Mouse (Mus musculus) naive thymus-derived CD4-positive, alpha-beta T cell, adult 2 months (primary cell): ENCODE results near the gene Arhgap24.

ENCODE experiments used
- DNase-seq: peaks from one replicate; pipeline ENCODE4 v3.0.0-alpha.2; 2011; ENCODE audit warnings: low read depth

Arhgap24 gene

DNA sequence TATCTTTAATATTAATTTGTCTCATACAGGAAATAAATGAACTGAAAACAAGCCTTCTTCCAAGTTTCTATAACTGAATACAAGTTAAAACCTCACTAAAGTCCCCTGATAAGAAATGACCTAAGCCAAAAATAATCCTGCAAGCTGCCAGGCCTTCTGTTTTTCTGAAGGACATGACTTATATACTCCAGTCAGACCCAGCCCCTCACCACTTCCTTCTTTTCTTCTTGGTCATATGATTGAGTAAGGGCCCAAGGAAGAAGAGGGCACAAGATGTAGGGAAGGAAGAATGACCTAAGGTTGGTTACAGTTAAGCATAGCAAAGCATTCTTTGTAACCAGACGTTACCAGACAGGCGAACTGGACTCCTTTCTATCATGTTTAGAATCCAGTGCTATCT is 21.1 kb downstream of the Arhgap24 start:
- no peak for DNase-seq

DNA sequence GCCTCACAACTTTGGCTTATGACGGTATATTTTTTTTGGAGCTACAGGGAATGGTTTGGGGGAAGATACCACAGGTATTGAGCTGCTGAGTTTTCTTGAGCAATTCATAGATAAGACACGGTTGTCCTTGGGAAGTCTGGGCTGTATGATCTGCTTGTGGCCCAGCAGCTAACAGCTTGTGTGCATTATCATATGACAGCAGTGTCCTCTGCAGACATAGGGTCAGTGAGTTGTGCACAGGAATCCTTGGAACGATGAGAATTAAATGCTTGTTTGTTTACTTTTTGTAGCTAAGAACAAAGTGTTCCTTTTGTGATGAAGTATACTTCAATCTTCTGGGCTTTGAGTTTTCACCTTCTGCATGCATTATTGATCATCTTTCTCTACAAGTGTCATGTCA is 21.9 kb downstream of the Arhgap24 start:
- no peak for DNase-seq

DNA sequence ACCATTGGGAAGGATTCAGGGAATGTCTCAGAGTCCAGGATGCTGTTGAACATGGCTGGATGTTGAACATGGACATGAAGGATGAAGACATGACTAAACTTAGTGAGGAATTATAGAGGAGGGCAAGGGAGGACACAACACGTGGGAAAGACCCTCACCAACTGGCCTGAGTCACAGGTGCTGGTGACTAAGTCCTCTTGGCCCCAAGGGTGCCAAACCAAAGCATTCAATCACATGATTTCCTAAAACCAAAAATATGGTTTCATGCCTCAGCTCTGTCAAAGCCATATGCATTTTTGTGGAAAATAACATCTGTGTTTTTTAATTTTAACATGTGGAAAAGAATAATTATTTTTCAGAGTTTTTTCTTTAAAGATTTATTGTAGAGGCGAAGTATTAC is 22.7 kb downstream of the Arhgap24 start:
- no peak for DNase-seq

DNA sequence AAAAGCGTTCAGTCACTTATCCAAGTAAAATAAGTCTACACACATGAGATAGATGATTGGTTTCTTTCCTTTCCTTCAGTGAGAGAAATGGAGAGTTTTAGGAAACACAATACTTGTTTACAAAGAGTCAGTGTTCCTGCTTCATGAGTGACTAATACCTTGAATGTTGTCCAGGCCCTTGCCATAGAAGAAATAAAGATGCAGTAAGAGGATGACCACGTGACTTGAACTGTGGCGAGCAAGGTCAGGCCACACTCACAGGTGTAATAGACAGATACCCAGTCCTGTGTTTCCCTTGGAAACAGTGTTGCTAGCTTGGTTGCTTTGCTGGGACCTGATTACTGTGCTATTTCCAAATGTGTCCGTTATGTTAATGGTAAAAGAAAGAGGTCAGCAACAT is 23.4 kb downstream of the Arhgap24 start:
- no peak for DNase-seq

DNA sequence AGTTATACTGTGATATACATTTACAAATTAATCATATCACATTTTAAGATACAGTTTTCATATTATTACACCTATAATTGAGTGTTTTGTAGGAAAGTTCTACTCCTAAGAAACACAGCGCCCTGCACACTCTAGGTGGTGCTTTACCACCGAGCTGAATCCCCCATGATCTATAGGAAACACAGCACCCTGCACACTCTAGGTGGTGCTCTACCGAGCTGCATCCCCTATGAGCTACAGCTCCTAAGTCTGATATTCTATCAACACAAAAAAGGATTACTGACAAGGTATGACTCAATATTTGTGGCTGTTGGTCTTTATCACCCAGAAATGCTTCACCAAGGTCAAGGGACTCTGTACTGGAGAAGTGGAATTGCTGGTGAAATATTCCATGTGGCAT is 27.0 kb downstream of the Arhgap24 start:
- no peak for DNase-seq

DNA sequence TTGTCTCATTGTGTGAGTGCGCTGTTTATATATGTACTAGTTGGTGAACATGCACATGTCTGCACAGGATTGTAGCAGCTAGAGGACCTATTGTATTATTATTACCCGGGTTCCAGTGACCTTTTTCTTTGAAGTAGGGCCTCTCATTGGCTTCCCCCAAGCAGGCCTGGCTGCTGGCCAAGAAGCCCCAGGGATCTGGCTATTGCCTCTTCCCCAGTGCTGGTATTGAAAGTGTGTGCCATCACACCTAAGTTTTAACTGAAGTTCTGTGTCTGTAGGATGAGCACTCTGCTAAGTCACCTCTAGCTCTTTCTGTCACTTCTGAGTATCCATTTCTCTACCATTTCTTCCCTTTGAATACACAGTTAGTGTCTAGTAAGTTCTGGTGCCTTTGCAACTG is 28.2 kb downstream of the Arhgap24 start:
- DNase-seq, result no peak

DNA sequence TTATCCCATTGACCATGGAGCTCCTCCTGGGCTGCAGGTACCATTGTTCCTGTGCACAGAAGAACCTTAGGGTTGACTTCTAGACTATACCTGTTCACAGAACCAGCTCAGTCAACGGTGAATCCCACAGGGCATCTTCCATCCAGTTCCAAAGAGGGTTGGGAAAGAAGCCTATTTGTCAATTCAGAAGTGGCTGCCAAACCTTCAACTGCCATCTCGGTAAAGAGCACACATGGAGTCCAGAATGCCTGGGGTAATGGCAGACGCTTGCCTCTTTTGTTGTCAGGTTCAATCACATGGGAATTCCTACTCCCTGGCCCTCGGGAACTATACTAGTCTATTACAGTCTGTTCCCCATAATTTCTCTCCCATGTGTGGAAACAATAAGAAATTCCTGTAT is 30.5 kb downstream of the Arhgap24 start:
- DNase-seq, result no peak

DNA sequence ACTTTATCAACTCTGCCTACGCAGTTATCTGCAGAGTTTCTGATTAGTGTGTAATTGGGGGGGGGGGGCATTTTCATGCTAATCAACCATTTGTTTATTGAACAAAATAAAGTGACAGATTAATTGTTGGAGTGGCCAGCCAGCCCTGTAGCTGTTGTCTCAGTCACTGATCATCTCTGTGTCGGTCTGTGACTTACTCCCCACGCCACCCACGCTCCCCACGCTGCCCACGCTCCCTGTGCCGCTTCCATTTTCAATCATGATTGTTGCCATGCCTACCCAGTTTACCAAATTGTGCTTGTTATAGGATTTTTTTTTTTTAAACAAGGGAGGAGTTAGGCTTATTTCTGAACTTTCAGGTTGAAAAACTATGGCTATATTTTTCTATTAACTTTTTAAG is 34.3 kb downstream of the Arhgap24 start:
- no peak for DNase-seq

DNA sequence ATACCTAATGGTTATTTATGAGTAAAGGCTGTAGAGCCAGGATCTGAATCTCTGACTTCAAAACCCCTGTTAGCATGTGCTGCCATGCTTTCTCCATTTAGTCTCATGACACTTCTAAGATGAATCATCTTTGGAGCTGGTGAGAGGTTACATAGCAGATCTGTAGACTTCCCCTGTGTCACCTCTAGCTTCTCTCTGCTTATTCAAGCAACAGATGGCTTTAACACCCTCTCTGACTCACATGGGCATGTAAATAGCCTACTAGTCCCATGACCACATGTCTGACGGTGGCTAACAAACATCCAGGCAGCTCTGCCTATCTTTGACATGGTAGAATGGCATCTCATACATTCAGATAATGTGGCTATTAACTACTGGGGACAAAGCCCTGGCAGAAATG is 39.3 kb downstream of the Arhgap24 start:
- no peak for DNase-seq

DNA sequence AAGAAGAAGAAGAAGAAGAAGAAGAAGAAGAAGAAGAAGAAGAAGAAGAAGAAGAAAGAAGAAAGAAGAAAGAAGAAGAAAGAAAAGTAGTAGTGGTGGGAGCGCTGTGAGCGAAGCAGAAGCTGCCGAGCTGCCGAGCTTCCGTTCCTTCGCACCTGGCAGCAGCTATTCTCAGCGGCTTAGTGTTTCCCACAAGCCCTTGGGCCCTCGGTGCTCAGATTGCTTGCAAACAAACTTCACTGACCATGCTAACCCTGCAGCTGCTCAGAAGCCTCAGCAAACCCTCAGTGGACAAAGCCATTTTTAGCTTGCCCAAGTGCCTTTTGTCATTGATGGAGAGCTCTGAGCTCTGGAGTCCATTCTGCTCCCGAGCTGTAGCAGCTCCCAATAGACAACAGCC is 54.1 kb downstream of the Arhgap24 start:
- no peak for DNase-seq

DNA sequence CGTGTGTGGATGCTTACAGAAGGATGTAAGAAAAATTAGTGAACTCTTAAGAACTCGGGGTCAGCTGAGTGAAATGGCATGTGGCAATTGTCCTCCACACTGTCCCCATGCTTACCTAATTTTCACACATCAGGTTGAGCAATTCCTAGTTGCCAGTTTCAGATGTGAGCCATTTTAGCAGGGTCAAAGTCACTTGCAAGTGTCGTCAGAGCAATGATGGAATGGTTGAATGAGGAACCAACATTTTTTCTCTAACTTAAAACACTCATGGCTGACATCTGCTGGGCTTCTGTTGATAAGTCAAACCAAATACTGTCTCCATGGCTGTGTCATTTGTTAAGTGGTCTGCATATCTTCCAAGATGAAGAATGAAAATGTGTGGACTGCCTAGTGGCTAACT is 56.6 kb downstream of the Arhgap24 start:
- no peak for DNase-seq

DNA sequence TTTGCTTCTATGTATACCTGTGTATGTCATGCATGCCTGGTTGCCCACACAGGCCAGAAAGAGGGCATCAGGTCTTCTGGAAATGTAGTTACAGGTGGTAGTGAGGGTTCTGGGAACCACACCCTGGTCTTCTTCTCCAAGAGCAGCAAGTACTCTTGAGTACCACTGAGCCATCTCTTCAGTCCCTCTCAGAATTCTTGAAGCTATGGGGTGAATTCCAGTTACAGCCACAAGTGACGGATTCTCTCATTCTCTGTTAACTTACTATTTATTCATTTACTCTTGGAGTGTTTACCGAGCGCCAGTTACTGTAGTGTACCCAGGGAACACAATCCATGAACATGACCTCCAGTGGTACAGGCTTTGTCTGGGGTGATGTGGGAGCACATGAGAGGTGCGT is 65.1 kb downstream of the Arhgap24 start:
- no peak for DNase-seq

DNA sequence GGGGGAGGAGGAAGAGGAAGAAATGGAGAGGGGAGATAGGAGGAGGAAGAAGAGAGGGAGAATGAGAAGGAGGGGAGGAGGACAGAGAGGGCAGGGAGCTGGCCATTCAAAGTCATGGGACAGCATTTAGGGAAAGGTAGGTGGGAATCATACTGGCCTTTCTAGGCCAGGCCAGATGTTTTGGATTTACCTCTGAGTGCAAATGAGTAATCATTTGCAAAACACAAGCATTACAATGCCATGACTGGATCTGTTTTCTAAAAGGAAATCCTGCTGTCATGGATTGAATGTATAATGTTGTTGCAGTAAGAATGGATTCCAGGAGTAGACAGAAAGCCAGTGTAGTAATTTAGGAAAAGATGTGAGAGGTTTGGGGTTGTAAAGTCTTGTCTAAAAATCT is 66.6 kb downstream of the Arhgap24 start:
- DNase-seq, result no peak

DNA sequence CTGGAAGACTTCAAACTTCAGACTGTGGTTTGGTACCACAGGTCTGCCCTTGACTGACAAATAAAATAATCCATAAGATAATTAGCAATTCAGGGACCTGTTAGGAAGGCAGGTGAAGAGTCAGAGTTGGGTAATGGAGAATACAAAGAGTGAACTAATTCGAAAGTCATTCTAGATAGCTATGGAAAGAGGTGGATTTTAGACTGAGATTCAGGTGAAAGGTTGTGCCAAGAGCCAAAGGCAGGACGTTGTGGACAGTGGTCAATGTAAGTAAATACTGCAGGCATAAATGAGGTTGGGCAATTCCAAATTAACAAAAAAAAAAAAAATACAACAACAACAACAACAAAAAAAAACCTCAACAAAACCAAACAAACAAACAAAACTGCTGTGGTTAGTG is 67.2 kb downstream of the Arhgap24 start:
- DNase-seq, result no peak

DNA sequence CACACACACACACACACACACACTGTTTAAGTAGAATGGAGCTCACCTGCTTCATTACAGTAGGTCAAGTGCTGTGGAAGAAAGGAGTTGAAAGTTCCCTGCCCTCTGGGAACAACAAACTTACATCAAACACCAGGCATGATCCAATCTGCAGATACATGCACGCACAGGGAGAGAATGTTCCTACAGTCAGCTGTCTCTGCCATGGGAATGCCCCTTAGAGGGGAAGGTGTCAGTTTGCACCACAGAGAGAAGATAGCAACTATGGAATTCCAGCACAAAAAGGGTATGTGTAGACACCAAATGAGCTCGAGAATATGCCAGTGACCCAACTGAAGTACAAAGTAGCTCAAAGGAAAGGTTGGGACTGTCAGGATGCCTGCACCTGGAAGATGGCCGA is 69.0 kb downstream of the Arhgap24 start:
- no peak for DNase-seq

DNA sequence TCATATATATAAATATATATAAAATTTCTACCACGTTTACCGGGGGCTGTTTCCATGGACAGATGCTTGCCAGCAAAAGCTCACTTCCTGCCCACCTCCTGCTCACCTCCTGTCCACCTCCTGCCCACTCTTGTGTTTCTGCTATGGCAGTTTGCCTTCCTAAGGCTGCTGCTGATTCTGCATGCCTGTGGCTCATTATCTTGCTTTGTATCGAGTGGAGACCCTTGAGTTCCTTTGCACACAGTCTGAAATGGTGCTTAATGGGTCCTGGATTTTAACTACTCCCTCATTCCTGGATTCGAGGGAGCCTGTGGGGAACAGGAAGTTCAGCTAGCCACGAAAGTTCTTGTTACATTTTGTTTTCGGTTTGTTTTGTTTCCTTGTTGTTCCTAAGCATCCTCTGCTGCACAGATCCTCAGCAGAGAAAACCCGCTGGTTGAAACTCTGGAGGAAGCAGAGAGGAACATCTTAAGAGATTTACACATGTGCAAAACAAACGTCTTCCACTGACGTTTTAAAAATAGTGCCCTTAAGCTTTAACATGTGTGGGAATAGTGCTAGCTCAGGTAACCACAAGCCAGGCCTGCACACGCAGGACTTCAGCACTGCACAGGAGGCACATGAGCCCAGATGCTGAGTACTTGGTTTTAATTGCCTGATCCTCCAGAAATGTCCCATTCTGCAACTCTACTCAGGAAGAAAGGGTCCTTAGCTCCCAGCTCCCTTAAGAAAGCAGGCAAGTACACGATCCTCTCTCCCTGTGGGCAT is 69.9 kb downstream of the Arhgap24 start:
- no peak for DNase-seq

DNA sequence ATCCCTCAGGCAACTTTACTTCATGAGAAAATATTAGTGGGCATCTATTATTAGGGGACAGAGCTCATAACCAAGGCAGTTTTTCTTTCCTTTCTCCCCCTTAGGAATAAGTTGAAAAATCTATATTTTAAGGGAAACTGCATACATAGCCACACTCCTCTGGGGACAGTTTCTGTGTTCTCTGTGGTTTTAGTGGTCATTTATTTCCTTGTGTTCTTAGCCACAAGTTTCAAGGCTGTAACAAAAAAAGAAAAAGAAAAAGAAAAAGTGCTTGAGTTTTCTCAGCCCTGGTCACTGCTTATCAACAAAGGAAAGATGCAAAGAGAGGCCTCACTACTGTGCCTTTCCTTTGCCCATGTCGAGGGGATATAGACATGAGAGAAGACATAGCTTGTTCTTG is 71.3 kb downstream of the Arhgap24 start:
- DNase-seq, result no peak

DNA sequence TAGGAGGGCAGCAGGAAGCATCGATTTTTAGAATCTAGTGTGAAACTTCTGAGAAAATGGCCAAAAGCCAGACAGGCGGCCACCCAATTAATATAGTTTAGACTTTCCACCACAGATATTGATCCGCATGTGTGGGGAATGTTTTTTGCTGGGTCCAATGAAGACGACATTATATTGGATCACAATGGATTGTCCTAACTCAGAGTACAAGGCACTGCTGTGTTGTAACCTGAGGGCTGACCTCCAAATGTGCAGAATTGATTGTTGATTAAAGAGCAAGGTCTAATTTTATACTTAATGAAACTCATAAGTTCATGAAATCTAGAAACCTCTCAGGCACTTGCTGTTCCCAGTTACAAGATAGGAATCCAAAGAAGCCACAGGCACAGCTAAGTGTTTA is 74.8 kb downstream of the Arhgap24 start:
- no peak for DNase-seq

DNA sequence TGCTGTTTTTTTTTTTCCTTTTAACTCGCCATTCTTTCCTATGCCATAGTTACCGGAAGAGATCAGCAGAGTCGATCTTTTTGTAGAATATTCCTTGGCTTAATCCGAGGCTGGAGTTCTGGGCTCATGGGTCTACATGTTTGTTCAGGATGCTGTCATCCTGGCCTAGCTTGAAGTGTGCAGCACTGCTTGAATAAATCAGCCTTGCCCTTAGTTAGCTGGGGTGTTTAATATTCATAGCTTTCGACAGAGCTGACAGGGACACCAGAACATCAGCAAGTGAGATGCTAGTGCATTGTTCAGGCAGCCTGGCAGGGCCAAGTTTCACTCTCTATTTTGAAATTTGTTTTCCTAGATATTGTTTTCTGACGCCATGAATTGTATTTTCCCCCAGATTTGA is 79.1 kb downstream of the Arhgap24 start:
- DNase-seq, result no peak

DNA sequence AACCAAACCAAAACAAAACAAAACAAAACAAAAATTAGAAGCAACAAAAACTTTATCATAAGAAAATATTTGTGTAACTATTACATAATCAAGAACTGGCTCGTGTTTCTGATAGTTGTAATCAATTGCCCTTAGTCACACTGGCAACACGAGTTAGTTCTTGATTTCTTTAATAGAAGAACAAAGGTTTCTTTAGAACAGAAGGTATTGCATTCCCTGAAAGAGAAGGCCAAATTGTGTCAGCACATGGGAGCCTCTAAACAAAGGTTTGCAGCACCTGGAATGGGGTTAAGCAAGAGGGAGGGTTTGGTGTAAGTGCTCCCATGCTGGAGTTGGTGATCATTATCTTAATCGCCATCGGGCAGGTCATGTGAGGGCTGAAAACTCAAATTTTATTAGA is 82.8 kb downstream of the Arhgap24 start:
- no peak for DNase-seq

DNA sequence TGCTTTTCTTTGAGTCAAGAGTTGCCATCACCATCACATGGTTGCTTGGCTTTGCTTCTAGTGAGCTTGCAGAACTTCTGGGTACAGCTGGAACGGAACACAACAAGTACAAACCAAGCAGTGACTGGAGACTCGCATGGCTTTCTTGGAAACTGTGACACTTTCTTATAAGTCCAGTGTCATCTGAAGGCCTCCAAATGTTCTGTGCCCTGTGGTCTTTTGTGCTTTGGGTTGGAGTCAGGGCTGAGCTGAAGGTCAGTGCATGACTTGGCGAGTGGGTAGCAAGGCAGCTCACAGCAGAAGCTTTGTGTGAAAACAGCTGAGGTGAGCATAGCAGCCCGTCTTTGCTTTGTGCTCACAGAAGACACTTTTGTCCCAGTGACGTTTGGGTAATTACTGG is 87.6 kb downstream of the Arhgap24 start:
- no peak for DNase-seq

DNA sequence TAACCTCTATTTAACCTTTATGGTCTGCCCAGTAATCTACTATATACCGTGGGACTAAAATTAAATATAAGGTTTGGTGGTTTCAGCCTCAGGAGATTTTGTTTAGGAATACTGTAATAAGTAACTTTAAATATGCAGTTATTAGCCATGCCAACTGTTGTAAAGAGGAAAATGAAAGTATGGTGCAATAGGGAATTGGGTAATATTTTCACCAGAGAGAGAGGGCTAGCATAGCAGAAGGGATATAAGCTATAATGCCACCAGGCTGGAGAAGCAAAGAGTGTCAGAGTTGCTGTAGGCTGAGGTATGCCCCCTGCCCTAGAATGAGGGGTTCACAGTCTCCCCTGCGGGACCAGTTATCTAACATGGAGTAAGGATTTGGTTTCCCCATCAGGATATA is 90.3 kb downstream of the Arhgap24 start:
- DNase-seq, result no peak

DNA sequence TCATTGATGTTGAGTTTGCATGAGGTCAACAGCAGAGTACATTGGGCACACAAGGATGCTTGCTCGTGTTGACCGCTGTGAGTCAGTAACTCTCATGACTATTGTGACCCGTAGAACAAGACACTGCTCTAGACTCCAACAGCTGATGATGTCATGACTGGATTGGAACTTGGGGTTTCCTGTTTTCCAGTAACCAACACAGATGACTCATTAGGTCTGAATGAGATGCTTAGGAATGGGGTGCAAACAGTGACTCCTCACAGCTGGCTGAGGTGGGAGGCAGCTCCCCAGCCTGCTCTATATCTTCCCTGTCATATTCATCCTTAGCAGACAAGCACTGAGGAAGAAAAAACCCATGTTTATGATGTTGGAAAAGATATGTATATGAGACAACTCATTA is 95.6 kb downstream of the Arhgap24 start:
- DNase-seq, result no peak

DNA sequence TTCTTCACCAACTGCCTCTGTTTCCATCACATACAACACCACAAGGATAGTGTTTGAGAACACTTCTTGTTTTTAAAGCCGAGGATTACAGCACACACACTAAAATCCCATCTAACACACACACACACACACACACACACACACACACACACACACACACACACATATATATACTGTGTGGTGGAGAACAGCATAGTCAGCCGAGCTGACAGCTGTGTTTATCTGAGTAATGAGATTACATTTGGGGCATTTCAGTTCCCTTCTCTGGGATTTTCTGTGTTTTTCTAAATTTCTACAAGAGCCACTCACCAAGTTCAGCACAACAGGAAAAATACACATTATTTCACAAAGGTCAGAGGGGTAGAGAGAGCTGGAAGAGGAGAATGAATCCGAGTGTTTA is 96.5 kb downstream of the Arhgap24 start:
- no peak for DNase-seq

DNA sequence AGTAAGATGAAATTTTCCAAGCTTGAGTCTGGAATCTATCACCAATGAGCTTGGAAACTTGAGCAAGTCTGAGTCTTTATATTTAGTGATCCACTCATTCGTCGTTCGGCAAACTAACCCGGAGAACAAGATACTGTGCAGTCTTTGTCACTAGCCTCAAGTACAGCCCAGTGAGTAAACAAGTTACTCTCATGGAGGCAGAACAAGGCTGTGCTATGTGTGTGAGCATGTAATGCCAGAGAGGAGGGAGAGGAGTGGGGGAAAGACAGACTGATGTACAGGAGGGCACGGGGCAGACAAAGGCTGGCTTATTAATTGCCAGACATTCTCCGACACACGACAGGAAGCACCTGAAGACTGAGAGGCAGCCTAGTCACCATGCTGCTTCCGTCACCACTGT is 97.2 kb downstream of the Arhgap24 start:
- no peak for DNase-seq
